Mouse (Mus musculus): ENCODE results near the gene Gm17720. TPM values are rescaled to one million over a fixed set of nuclear protein-coding genes. Genes with fewer than 3 reads are reported as not detected.

Gm17720 gene
- total RNA-seq (2014; rRNA removed; ENCODE audit: low replicate concordance): not detected in 2 replicates
- polyA plus RNA-seq (2015; fragmentation: Nextera tagmentation; extraction: Ambion mirVana): not detected in 2 replicates

- DNase-seq (ENCODE audit: low spot score) (no peak), ATAC-seq (ENCODE audit: insufficient read depth, low read depth) (no peak)
- H3K27ac ChIP-seq (ENCODE audit: low read depth): no peak within 1 kb of the TSS
- H3K4me2 ChIP-seq (ENCODE audit: low read depth, low read length): no peak within 1 kb of the TSS
- 86% methylated on average over 3 of the region's 3 CpGs for WGBS
- 0 out of 2 replicates have a peak, but pooled peaks cover 2% of the 10 kb centered on the region for H3K27me3 ChIP-seq (ENCODE audit: control insufficient read depth, insufficient read depth, low read length)
- no peak for TF ChIP-seq EP300 (IDR thresholded peaks at IDR 0.05; ENCODE audit: low read depth)
- TF ChIP-seq CTCF (IDR thresholded peaks at IDR 0.05; ENCODE audit: low read depth): no peak
- no peaks in the 10 kb centered on the region for H3K36me3 ChIP-seq (replicated peaks; ENCODE audit: control insufficient read depth, insufficient read depth, low read length)
- H3K9ac ChIP-seq (replicated peaks; ENCODE audit: low read depth, low read length): no peak within 1 kb of the TSS
- no peaks in the 10 kb centered on the region for H3K4me1 ChIP-seq (ENCODE audit: control insufficient read depth, insufficient read depth)
- H3K9me3 ChIP-seq (replicated peaks; ENCODE audit: control insufficient read depth, low read length): no peaks in the 10 kb centered on the region
- H3K4me3 ChIP-seq (ENCODE audit: low read depth, low read length): no peak within 1 kb of the TSS
Measured at GRCm38 (mm10) chr8:110102653-110103052, at the start of gene Gm17720. Gm17720 (minus strand) TSS chr8:110102753.

GRCm38 (mm10) chr8:110145538-110145937 is 43.0 kb upstream of the Gm17720 start:
- Histone ChIP-seq H3K9me3 (replicated peaks; ENCODE audit: control insufficient read depth, low read length) (no peaks in the 10 kb centered on the region), H3K27me3 (ENCODE audit: control insufficient read depth, insufficient read depth, low read length) (no peaks in the 10 kb centered on the region), H3K9ac (replicated peaks; ENCODE audit: low read depth, low read length) (no peak overlapping the region), H3K4me3 (ENCODE audit: low read depth, low read length) (no peak overlapping the region), H3K27ac (ENCODE audit: low read depth) (no peak overlapping the region), H3K4me2 (ENCODE audit: low read depth, low read length) (no peak overlapping the region), H3K4me1 (ENCODE audit: control insufficient read depth, insufficient read depth) (no peaks in the 10 kb centered on the region), H3K36me3 (replicated peaks; ENCODE audit: control insufficient read depth, insufficient read depth, low read length) (no peaks in the 10 kb centered on the region)
- peak; percentile 57 for DNase-seq (ENCODE audit: low spot score)
- WGBS: 0% methylated on average over 4 of the region's 4 CpGs
- ATAC-seq (ENCODE audit: insufficient read depth, low read depth): peak; percentile 33; the same call in 1 of the 2 replicates
- peak; percentile 79 for TF ChIP-seq CTCF (IDR thresholded peaks at IDR 0.05; ENCODE audit: low read depth)
- TF ChIP-seq EP300 (IDR thresholded peaks at IDR 0.05; ENCODE audit: low read depth): no peak

- no peak for DNase-seq (ENCODE audit: low spot score)
- Histone ChIP-seq H3K4me1 (ENCODE audit: control insufficient read depth, insufficient read depth) (no peaks in the 10 kb centered on the region), H3K4me2 (ENCODE audit: low read depth, low read length) (no peak overlapping the region), H3K9ac (replicated peaks; ENCODE audit: low read depth, low read length) (no peak overlapping the region), H3K27ac (ENCODE audit: low read depth) (no peak overlapping the region), H3K4me3 (ENCODE audit: low read depth, low read length) (no peak overlapping the region), H3K9me3 (replicated peaks; ENCODE audit: control insufficient read depth, low read length) (no peaks in the 10 kb centered on the region), H3K36me3 (replicated peaks; ENCODE audit: control insufficient read depth, insufficient read depth, low read length) (no peaks in the 10 kb centered on the region), H3K27me3 (ENCODE audit: control insufficient read depth, insufficient read depth, low read length) (no peaks in the 10 kb centered on the region)
- no peak for TF ChIP-seq EP300 (IDR thresholded peaks at IDR 0.05; ENCODE audit: low read depth)
- TF ChIP-seq CTCF (IDR thresholded peaks at IDR 0.05; ENCODE audit: low read depth): no peak
- WGBS: 50% methylated on average over 4 of the region's 4 CpGs
- no peak for ATAC-seq (ENCODE audit: insufficient read depth, low read depth)
Measured at GRCm38 (mm10) chr8:110140770-110141169, 38.2 kb upstream of the Gm17720 start.

- Histone ChIP-seq H3K4me1 (ENCODE audit: control insufficient read depth, insufficient read depth) (no peaks in the 10 kb centered on the region), H3K9ac (replicated peaks; ENCODE audit: low read depth, low read length) (no peak overlapping the region), H3K4me3 (ENCODE audit: low read depth, low read length) (no peak overlapping the region), H3K36me3 (replicated peaks; ENCODE audit: control insufficient read depth, insufficient read depth, low read length) (no peaks in the 10 kb centered on the region), H3K27ac (ENCODE audit: low read depth) (no peak overlapping the region), H3K9me3 (replicated peaks; ENCODE audit: control insufficient read depth, low read length) (no peaks in the 10 kb centered on the region), H3K27me3 (ENCODE audit: control insufficient read depth, insufficient read depth, low read length) (no peaks in the 10 kb centered on the region), H3K4me2 (ENCODE audit: low read depth, low read length) (no peak overlapping the region)
- DNase-seq (ENCODE audit: low spot score): no peak
- 55% methylated on average over 3 of the region's 3 CpGs for WGBS
- no peak for ATAC-seq (ENCODE audit: insufficient read depth, low read depth)
- no peak for TF ChIP-seq EP300 (IDR thresholded peaks at IDR 0.05; ENCODE audit: low read depth)
- TF ChIP-seq CTCF (IDR thresholded peaks at IDR 0.05; ENCODE audit: low read depth): no peak
Measured at GRCm38 (mm10) chr8:110140156-110140555, 37.6 kb upstream of the Gm17720 start.

- H3K9ac ChIP-seq (replicated peaks; ENCODE audit: low read depth, low read length): no peak overlapping the region
- TF ChIP-seq CTCF (IDR thresholded peaks at IDR 0.05; ENCODE audit: low read depth) (no peak), EP300 (IDR thresholded peaks at IDR 0.05; ENCODE audit: low read depth) (no peak)
- H3K27ac ChIP-seq (ENCODE audit: low read depth): no peak overlapping the region
- WGBS: 76% methylated on average over 7 of the region's 7 CpGs
- no peaks in the 10 kb centered on the region for H3K9me3 ChIP-seq (replicated peaks; ENCODE audit: control insufficient read depth, low read length)
- no peak overlapping the region for H3K4me2 ChIP-seq (ENCODE audit: low read depth, low read length)
- no peaks in the 10 kb centered on the region for H3K4me1 ChIP-seq (ENCODE audit: control insufficient read depth, insufficient read depth)
- no peaks in the 10 kb centered on the region for H3K27me3 ChIP-seq (ENCODE audit: control insufficient read depth, insufficient read depth, low read length)
- no peak for DNase-seq (ENCODE audit: low spot score)
- no peak for ATAC-seq (ENCODE audit: insufficient read depth, low read depth)
- H3K36me3 ChIP-seq (replicated peaks; ENCODE audit: control insufficient read depth, insufficient read depth, low read length): no peaks in the 10 kb centered on the region
- no peak overlapping the region for H3K4me3 ChIP-seq (ENCODE audit: low read depth, low read length)
Measured at GRCm38 (mm10) chr8:110135515-110135914, 33.0 kb upstream of the Gm17720 start.

GRCm38 (mm10) chr8:110134236-110134635 is 31.7 kb upstream of the Gm17720 start:
- no peak for ATAC-seq (ENCODE audit: insufficient read depth, low read depth)
- H3K9me3 ChIP-seq (replicated peaks; ENCODE audit: control insufficient read depth, low read length): no peaks in the 10 kb centered on the region
- no peak overlapping the region for H3K27ac ChIP-seq (ENCODE audit: low read depth)
- H3K27me3 ChIP-seq (ENCODE audit: control insufficient read depth, insufficient read depth, low read length): no peaks in the 10 kb centered on the region
- WGBS: 82% methylated on average over 8 of the region's 8 CpGs
- no peak for DNase-seq (ENCODE audit: low spot score)
- no peak overlapping the region for H3K4me2 ChIP-seq (ENCODE audit: low read depth, low read length)
- no peaks in the 10 kb centered on the region for H3K36me3 ChIP-seq (replicated peaks; ENCODE audit: control insufficient read depth, insufficient read depth, low read length)
- H3K9ac ChIP-seq (replicated peaks; ENCODE audit: low read depth, low read length): no peak overlapping the region
- H3K4me1 ChIP-seq (ENCODE audit: control insufficient read depth, insufficient read depth): no peaks in the 10 kb centered on the region
- no peak overlapping the region for H3K4me3 ChIP-seq (ENCODE audit: low read depth, low read length)
- TF ChIP-seq CTCF (IDR thresholded peaks at IDR 0.05; ENCODE audit: low read depth) (no peak), EP300 (IDR thresholded peaks at IDR 0.05; ENCODE audit: low read depth) (no peak)
